Mouse (Mus musculus) heart, adult 10 weeks (tissue): ENCODE data around the gene Psmb11. TPM values are rescaled to one million over a fixed set of nuclear protein-coding genes. Genes with fewer than 3 reads are reported as not detected.

Experiments used
- polyA plus RNA-seq: library from polyadenylated mRNA; stranded (reverse); fragments of 350-450 nt; fragmentation: Illumina TruSeq; extraction: RNeasy Lipid Tissue Mini Kit (QIAGEN cat#74804); gene quantifications from one replicate; pipeline ENCODE4 v1.2.3, GENCODE M21; 2014; ENCODE audit warnings: low read depth, low replicate concordance

Gene Psmb11
- not detected for polyA plus RNA-seq

GRCm38 (mm10) chr14:54621133-54621532, at the start of gene Psmb11:
Gene Psmb11 (plus strand): TSS chr14:54621433.

GRCm38 (mm10) chr14:54577089-54577982, 43.9 kb upstream of the Psmb11 start, which contains the start of gene Ajuba:
Gene Ajuba (minus strand): TSS chr14:54577558.

GRCm38 (mm10) chr14:54605752-54606321, 15.4 kb upstream of the Psmb11 start, which contains the start of gene 4931414P19Rik:
Gene 4931414P19Rik (minus strand): TSS chr14:54605993.

DNA sequence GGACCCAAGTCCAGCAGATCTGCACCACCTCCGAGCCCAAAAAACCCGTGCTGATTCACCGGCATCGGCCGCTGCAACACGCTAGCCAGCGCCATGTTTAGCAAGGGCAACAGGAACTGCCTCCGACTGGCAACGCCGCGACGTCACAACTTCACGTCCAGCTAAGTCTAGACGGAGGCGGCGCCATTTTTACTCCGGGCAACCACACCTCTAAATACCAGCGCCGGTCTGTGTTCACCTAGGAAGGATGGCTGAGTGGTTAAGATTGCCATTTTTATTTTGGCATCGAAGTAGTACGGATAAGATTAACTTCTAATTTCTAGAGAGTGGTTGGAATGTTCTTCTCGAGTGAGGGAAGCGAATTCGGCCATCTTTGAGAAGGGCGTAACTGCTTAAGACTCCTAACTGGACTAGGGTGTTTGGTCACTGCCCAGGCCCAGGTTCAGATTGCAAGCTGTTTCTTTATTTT, 3.3 kb upstream of the Psmb11 start, which contains the start of gene Psmb5:
Psmb5 (minus strand) TSS at position 126 of the 469 bp plus-strand sequence.

GRCm38 (mm10) chr14:54640946-54641304, 19.7 kb downstream of the Psmb11 start, which contains the start of gene Gm17606:
Gene Gm17606 (plus strand): TSS chr14:54640952.

DNA sequence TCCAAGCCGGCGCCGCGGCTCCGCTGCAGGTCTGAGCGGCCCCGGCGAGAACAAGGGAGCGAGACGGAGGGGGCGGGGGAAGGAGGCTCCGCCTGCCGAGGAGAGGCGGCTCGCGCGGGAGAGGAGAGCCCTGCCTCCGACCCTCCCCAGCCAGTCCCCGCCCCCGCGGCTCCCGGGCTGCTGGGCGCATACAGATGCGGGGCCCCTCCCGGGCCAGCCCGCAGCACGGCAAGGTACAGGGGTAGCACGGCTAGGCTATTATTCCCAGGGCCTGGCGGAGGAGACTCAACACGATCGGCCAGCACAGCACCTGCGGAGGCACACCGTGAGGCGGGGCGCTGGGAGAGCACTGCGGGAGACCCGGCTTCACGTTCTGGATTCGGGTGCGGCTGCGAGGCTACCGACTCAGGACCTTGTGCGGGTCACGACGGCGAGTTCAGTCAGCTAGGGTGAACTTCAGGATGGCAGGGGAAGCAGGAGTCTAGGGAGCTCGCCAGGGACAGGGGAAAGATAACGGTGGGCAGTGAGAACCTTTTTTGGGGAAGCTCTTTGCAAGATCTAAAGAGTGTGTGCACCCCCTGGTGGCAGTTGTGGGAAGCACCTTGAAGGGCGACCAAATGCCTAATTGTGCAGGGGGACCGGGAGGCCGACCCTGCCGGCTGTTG, 20.2 kb downstream of the Psmb11 start, which contains the start of gene Cdh24:
Cdh24 (minus strand) TSS at position 60 of the 665 bp plus-strand sequence.

Other genes starting within 250 kb of the Psmb11 start
- 13.5 TPM for gene Slc7a7, start 203.7 kb upstream of the Psmb11 start, polyA plus RNA-seq
- 135 TPM for gene Mrpl52, start 194.5 kb upstream of the Psmb11 start, polyA plus RNA-seq
- gene Mmp14, start 189.8 kb upstream of the Psmb11 start, polyA plus RNA-seq = 17.9 TPM
- gene Lrp10, start 157.3 kb upstream of the Psmb11 start, polyA plus RNA-seq = 37.3 TPM
- gene Rem2, start 145.3 kb upstream of the Psmb11 start, polyA plus RNA-seq = not detected
- 33.3 TPM for gene Prmt5, start 103.9 kb upstream of the Psmb11 start, polyA plus RNA-seq
- 4.4 TPM for gene Haus4, start 66.8 kb upstream of the Psmb11 start, polyA plus RNA-seq
- 6.6 TPM for gene Ajuba, start 43.9 kb upstream of the Psmb11 start, polyA plus RNA-seq
- gene 4931414P19Rik, start 15.4 kb upstream of the Psmb11 start, polyA plus RNA-seq = 4.7 TPM
- gene Psmb5, start 3.4 kb upstream of the Psmb11 start, polyA plus RNA-seq = 173 TPM
- not detected for gene Gm17606, start 19.5 kb downstream of the Psmb11 start, polyA plus RNA-seq
- gene Cdh24, start 19.9 kb downstream of the Psmb11 start, polyA plus RNA-seq = 0.58 TPM
- gene 1700123O20Rik, start 64.8 kb downstream of the Psmb11 start, polyA plus RNA-seq = 15.0 TPM
- gene Acin1, start 65.5 kb downstream of the Psmb11 start, polyA plus RNA-seq = 103 TPM
- gene Gm29776, start 77.4 kb downstream of the Psmb11 start, polyA plus RNA-seq = not detected
- gene Cebpe, start 90.7 kb downstream of the Psmb11 start, polyA plus RNA-seq = not detected
- gene Slc7a8, start 160.5 kb downstream of the Psmb11 start, polyA plus RNA-seq = 2.3 TPM
- not detected for gene Rnf212b, start 192.7 kb downstream of the Psmb11 start, polyA plus RNA-seq
- 4.2 TPM for gene Homez, start 249.5 kb downstream of the Psmb11 start, polyA plus RNA-seq